In genomic region chr12:70937150-70937549, GRCm38 (mm10) we compare ENCODE assay signal across 8 mouse cellular contexts. TPM values are rescaled to one million over a fixed set of nuclear protein-coding genes. Genes with fewer than 3 reads are reported as not detected.
DNase-seq lines count a peak whose midpoint lies in the region; ATAC-seq lines count a peak whose summit lies in the region.

No protein-coding gene starts in this region.

- H3K4me1 ChIP-seq in embryonic facial prominence, embryonic 14.5 days (ENCODE audit: control insufficient read depth, insufficient read depth, low read length), result no peaks in the 10 kb centered on the region; the same call in 1 of the 2 replicates
- H3K4me1 ChIP-seq in hindbrain, embryonic 15.5 days (replicated peaks), result peaks cover 11% of the 10 kb centered on the region
- peaks cover 6% of the 10 kb centered on the region; the same call in 1 of the 2 replicates for H3K4me1 ChIP-seq in liver, embryonic 16.5 days (ENCODE audit: control insufficient read depth, low read depth, low read length)
- 0 out of 2 replicates have a peak, but pooled peaks cover 2% of the 10 kb centered on the region for H3K4me1 ChIP-seq in stomach, embryonic 14.5 days (ENCODE audit: control insufficient read depth, insufficient read depth, low read length)

- peaks cover 19% of the 10 kb centered on the region for H3K36me3 ChIP-seq in embryonic facial prominence, embryonic 14.5 days (ENCODE audit: control insufficient read depth, insufficient read depth, low read length)
- H3K36me3 ChIP-seq in hindbrain, embryonic 15.5 days, result peaks cover 7% of the 10 kb centered on the region; the same call in 1 of the 2 replicates
- H3K36me3 ChIP-seq in liver, embryonic 16.5 days (ENCODE audit: control insufficient read depth, insufficient read depth), result no peaks in the 10 kb centered on the region
- H3K36me3 ChIP-seq in stomach, embryonic 14.5 days (ENCODE audit: control insufficient read depth, insufficient read depth, low read length), result no peaks in the 10 kb centered on the region

- H3K4me2 ChIP-seq in embryonic facial prominence, embryonic 14.5 days (ENCODE audit: low read depth, low read length), result peak overlapping the region; percentile 66
- peak overlapping the region; percentile 61 for H3K4me2 ChIP-seq in hindbrain, embryonic 15.5 days
- H3K4me2 ChIP-seq in liver, embryonic 16.5 days (ENCODE audit: low read depth, low read length), result peak overlapping the region; percentile 64
- peak overlapping the region; percentile 40 for H3K4me2 ChIP-seq in stomach, embryonic 14.5 days (replicated peaks; ENCODE audit: low read depth, low read length)

- peak overlapping the region; percentile 92 for H3K27ac ChIP-seq in embryonic facial prominence, embryonic 14.5 days (replicated peaks; ENCODE audit: low read depth, low read length)
- peak overlapping the region; percentile 88 for H3K27ac ChIP-seq in hindbrain, embryonic 15.5 days (replicated peaks)
- peak overlapping the region; percentile 86 for H3K27ac ChIP-seq in liver, embryonic 16.5 days (ENCODE audit: low read length)
- peak overlapping the region; percentile 85 for H3K27ac ChIP-seq in stomach, embryonic 14.5 days (ENCODE audit: low read length)

- H3K27me3 ChIP-seq in embryonic facial prominence, embryonic 14.5 days (replicated peaks; ENCODE audit: control insufficient read depth, insufficient read depth, low read length), result no peaks in the 10 kb centered on the region
- H3K27me3 ChIP-seq in hindbrain, embryonic 15.5 days, result no peaks in the 10 kb centered on the region
- H3K27me3 ChIP-seq in liver, embryonic 16.5 days (ENCODE audit: control insufficient read depth, insufficient read depth, low read depth, low read length), result no peaks in the 10 kb centered on the region
- H3K27me3 ChIP-seq in stomach, embryonic 14.5 days (ENCODE audit: control insufficient read depth, insufficient read depth, low read length), result no peaks in the 10 kb centered on the region

- no peaks in the 10 kb centered on the region for H3K9me3 ChIP-seq in embryonic facial prominence, embryonic 14.5 days (ENCODE audit: control insufficient read depth, low read length)
- no peaks in the 10 kb centered on the region for H3K9me3 ChIP-seq in hindbrain, embryonic 15.5 days
- H3K9me3 ChIP-seq in liver, embryonic 16.5 days (replicated peaks; ENCODE audit: control insufficient read depth, low read length), result peaks cover 3% of the 10 kb centered on the region; the same call in 1 of the 2 replicates
- no peaks in the 10 kb centered on the region for H3K9me3 ChIP-seq in stomach, embryonic 14.5 days (ENCODE audit: control insufficient read depth, low read depth, low read length)

- H3K4me3 ChIP-seq in embryonic facial prominence, embryonic 14.5 days (ENCODE audit: low read depth, low read length), result peak overlapping the region; percentile 90
- peak overlapping the region; percentile 87 for H3K4me3 ChIP-seq in hindbrain, embryonic 15.5 days
- peak overlapping the region; percentile 77 for H3K4me3 ChIP-seq in liver, embryonic 16.5 days (ENCODE audit: low read depth, low read length)
- peak overlapping the region; percentile 88 for H3K4me3 ChIP-seq in stomach, embryonic 14.5 days (ENCODE audit: low read depth, low read length)

- peak overlapping the region; percentile 80 for H3K9ac ChIP-seq in embryonic facial prominence, embryonic 14.5 days (ENCODE audit: low read depth, low read length)
- H3K9ac ChIP-seq in hindbrain, embryonic 15.5 days, result peak overlapping the region; percentile 87
- peak overlapping the region; percentile 86 for H3K9ac ChIP-seq in liver, embryonic 16.5 days (ENCODE audit: low read depth, low read length)
- peak overlapping the region; percentile 82 for H3K9ac ChIP-seq in stomach, embryonic 14.5 days (replicated peaks; ENCODE audit: low read depth, low read length)

- 0 out of 2 replicates have a peak, but pooled peaks have one; percentile 2 for ATAC-seq in frontal cortex, adult (ENCODE audit: low TSS enrichment)
- ATAC-seq in CD4-positive, CD25-positive, alpha-beta regulatory T cell, adult 4 months, result peak; percentile 28
- peak; percentile 16 for ATAC-seq in embryonic facial prominence, embryonic 14.5 days (ENCODE audit: low read depth)
- ATAC-seq in hindbrain, embryonic 15.5 days (ENCODE audit: low FRiP score, low read depth), result peak; percentile 27; the same call in 1 of the 2 replicates
- ATAC-seq in liver, embryonic 16.5 days (ENCODE audit: low read depth), result peak; percentile 19
- ATAC-seq in stomach, embryonic 14.5 days (ENCODE audit: insufficient number of reproducible peaks, insufficient read depth, low FRiP score, low read depth), result peak; percentile 1; the same call in 1 of the 2 replicates

- WGBS in embryonic facial prominence, embryonic 14.5 days, result 46% methylated on average over 5 of the region's 12 CpGs
- 21% methylated on average over 10 of the region's 12 CpGs for WGBS in hindbrain, embryonic 15.5 days
- 43% methylated on average over 7 of the region's 12 CpGs for WGBS in liver, embryonic 16.5 days (ENCODE audit: insufficient replicate concordance)
- 23% methylated on average over 11 of the region's 12 CpGs for WGBS in stomach, embryonic 14.5 days

- DNase-seq in frontal cortex, postnatal 14 days (ENCODE audit: low spot score in 2 of 2), result no peak
- peak; percentile 29 for DNase-seq in embryonic facial prominence, embryonic 14.5 days (ENCODE audit: low spot score)
- DNase-seq in c-Kit-positive CD71-positive TER-119-positive erythroid progenitor cells, embryonic 14.5 days (ENCODE audit: low spot score), result no peak

RNA-seq across cellular contexts. Expression of gene Actr10, which starts 0.5 kb away (rescaled TPM):
- 100 to 1,000 TPM; 223 to 263 TPM for polyA plus RNA-seq in CD4-positive, CD25-positive, alpha-beta regulatory T cell, adult 4 months (2017; shearing (Covaris generic))
- 269 and 276 TPM in 2 replicates for polyA plus RNA-seq in embryonic facial prominence, embryonic 14.5 days (2014; fragmentation: Nextera tagmentation; extraction: Ambion mirVana)
- polyA plus RNA-seq in hindbrain, embryonic 15.5 days (2015; fragmentation: Nextera tagmentation; extraction: Ambion mirVana), result 174 and 180 TPM in 2 replicates
- 98.8 and 107 TPM in 2 replicates for polyA plus RNA-seq in liver, embryonic 16.5 days (2015; fragmentation: Nextera tagmentation; extraction: Ambion mirVana)
- 226 and 257 TPM in 2 replicates for polyA plus RNA-seq in stomach, embryonic 14.5 days (2014; fragmentation: Nextera tagmentation; extraction: Ambion mirVana)

RNA-seq across cellular contexts. Expression of gene Psma3, which starts 37.3 kb away (rescaled TPM):
- 100 to 1,000 TPM; 319 to 401 TPM for polyA plus RNA-seq in CD4-positive, CD25-positive, alpha-beta regulatory T cell, adult 4 months (2017; shearing (Covaris generic))
- polyA plus RNA-seq in embryonic facial prominence, embryonic 14.5 days (2014; fragmentation: Nextera tagmentation; extraction: Ambion mirVana), result 589 and 594 TPM in 2 replicates
- polyA plus RNA-seq in hindbrain, embryonic 15.5 days (2015; fragmentation: Nextera tagmentation; extraction: Ambion mirVana), result 492 and 509 TPM in 2 replicates
- polyA plus RNA-seq in liver, embryonic 16.5 days (2015; fragmentation: Nextera tagmentation; extraction: Ambion mirVana), result 294 and 323 TPM in 2 replicates
- polyA plus RNA-seq in stomach, embryonic 14.5 days (2014; fragmentation: Nextera tagmentation; extraction: Ambion mirVana), result 587 and 595 TPM in 2 replicates
